Mouse (Mus musculus) thymus, postnatal 0 days (tissue): ENCODE results near the gene Olfr1442. TPM values are rescaled to one million over a fixed set of nuclear protein-coding genes. Genes with fewer than 3 reads are reported as not detected.

ENCODE experiments used
- polyA plus RNA-seq: library from polyadenylated mRNA; unstranded; fragments of >200 nt; fragmentation: Nextera tagmentation; extraction: Ambion mirVana; gene quantifications from 2 replicates; pipeline ENCODE4 v1.2.1, GENCODE M21; 2015

Olfr1442 gene
- polyA plus RNA-seq, 1 experiment from 2014 or later: not detected

Other genes starting within 250 kb of the Olfr1442 start
- gene Pfpl, start 242.5 kb upstream of the Olfr1442 start, polyA plus RNA-seq: not detected in 2 replicates
- 2.6 and 2.9 TPM in 2 replicates for gene Mpeg1, start 209.7 kb upstream of the Olfr1442 start, polyA plus RNA-seq
- 3.4 and 4.3 TPM in 2 replicates for gene Dtx4, start 169.0 kb upstream of the Olfr1442 start, polyA plus RNA-seq
- gene Fam111a, start 124.7 kb upstream of the Olfr1442 start, polyA plus RNA-seq: 32.3 and 35.0 TPM in 2 replicates
- 0.12 TPM in 1 of 2 replicates, not detected in the other for gene Gm4952, start 70.5 kb upstream of the Olfr1442 start, polyA plus RNA-seq
- gene Glyat, start 37.1 kb upstream of the Olfr1442 start, polyA plus RNA-seq: 0.07 and 0.17 TPM in 2 replicates
- gene Olfr1443, start 7.7 kb downstream of the Olfr1442 start, polyA plus RNA-seq: not detected in 2 replicates
- gene Keg1, start 25.3 kb downstream of the Olfr1442 start, polyA plus RNA-seq: not detected in 2 replicates
- 0.93 and 1.6 TPM in 2 replicates for gene Cntf, start 95.2 kb downstream of the Olfr1442 start, polyA plus RNA-seq
- 14.8 and 18.2 TPM in 2 replicates for gene Zfp91, start 125.7 kb downstream of the Olfr1442 start, polyA plus RNA-seq
- 43.3 and 48.2 TPM in 2 replicates for gene Lpxn, start 125.8 kb downstream of the Olfr1442 start, polyA plus RNA-seq
- not detected in 2 replicates for gene Gm5244, start 176.2 kb downstream of the Olfr1442 start, polyA plus RNA-seq
- gene Olfr1444, start 186.8 kb downstream of the Olfr1442 start, polyA plus RNA-seq: 0.06 and 0.09 TPM in 2 replicates
- not detected in 2 replicates for gene Olfr1445, start 213.4 kb downstream of the Olfr1442 start, polyA plus RNA-seq
- not detected in 2 replicates for gene Olfr1446, start 223.1 kb downstream of the Olfr1442 start, polyA plus RNA-seq
- not detected in 2 replicates for gene Olfr1447, start 233.3 kb downstream of the Olfr1442 start, polyA plus RNA-seq